In genomic region chr9:56830162-56830561, GRCm38 (mm10) we compare ENCODE assay signal across 8 mouse cellular contexts. TPM values are rescaled to one million over a fixed set of nuclear protein-coding genes. Genes with fewer than 3 reads are reported as not detected.
DNase-seq lines count a peak whose midpoint lies in the region; ATAC-seq and TF ChIP-seq lines count a peak whose summit lies in the region.
"Had no signal": no experiment of that assay in that cellular context is flagged by ENCODE, and none has a peak within 500 bp of the region (broad histone marks: within the 10 kb centered on the region; RNA-seq: fewer than 3 reads in every experiment).

No protein-coding gene starts in this region.

- no peaks in the 10 kb centered on the region for H3K9me3 ChIP-seq in midbrain, embryonic 15.5 days
- H3K9me3 ChIP-seq: liver, embryonic 13.5 days had no signal

- ATAC-seq in midbrain, embryonic 15.5 days (replicated peaks), result peak; percentile 73

- peak; percentile 25 to 27 for DNase-seq in left cerebral cortex, adult 18-20 months (ENCODE audit: low spot score in 2 of 2)
- no peak for DNase-seq in left cerebral cortex, adult 2 months (ENCODE audit: extremely low spot score in 1 of 2, low spot score in 2 of 2)
- peak; percentile 70 for DNase-seq in ZHBTc4 (ENCODE audit: low read depth, low spot score)
- peak; percentile 66 for DNase-seq in gastrocnemius, postnatal 10 days
- no peak for DNase-seq in spleen, postnatal 14 days (ENCODE audit: low spot score in 2 of 2)
- no peak for DNase-seq in heart, adult 9 months (ENCODE audit: low spot score in 2 of 2)
- DNase-seq: liver, embryonic 13.5 days had no signal

- no peak for TF ChIP-seq CTCF in left cerebral cortex, adult 2 months (IDR thresholded peaks at IDR 0.05)

- H3K4me1 ChIP-seq in midbrain, embryonic 15.5 days, result peaks cover 41% of the 10 kb centered on the region
- H3K4me1 ChIP-seq: liver, embryonic 13.5 days had no signal

- H3K27ac ChIP-seq in left cerebral cortex, adult 2 months, result no peak overlapping the region
- H3K27ac ChIP-seq in midbrain, embryonic 15.5 days, result peak overlapping the region; percentile 50
- H3K27ac ChIP-seq: liver, embryonic 13.5 days had no signal

- H3K4me3 ChIP-seq in left cerebral cortex, adult 2 months, result no peak overlapping the region
- H3K4me3 ChIP-seq in midbrain, embryonic 15.5 days, result no peak overlapping the region
- H3K4me3 ChIP-seq: liver, embryonic 13.5 days had no signal

- 16% methylated on average over 4 of the region's 4 CpGs for WGBS in midbrain, embryonic 15.5 days

- intact Hi-C loops in left cerebral cortex, adult 2 months (cut with DNase I), result no loop called here

- H3K36me3 ChIP-seq in midbrain, embryonic 15.5 days (replicated peaks), result no peaks in the 10 kb centered on the region
- H3K36me3 ChIP-seq: liver, embryonic 13.5 days had no signal

- H3K9ac ChIP-seq in midbrain, embryonic 15.5 days, result no peak overlapping the region
- H3K9ac ChIP-seq: liver, embryonic 13.5 days had no signal

- H3K27me3 ChIP-seq in midbrain, embryonic 15.5 days (replicated peaks), result no peaks in the 10 kb centered on the region

- H3K4me2 ChIP-seq in midbrain, embryonic 15.5 days, result no peak overlapping the region
- H3K4me2 ChIP-seq: liver, embryonic 13.5 days had no signal

RNA-seq across cellular contexts. Expression of gene Lingo1, which starts 33.9 kb away (rescaled TPM):
- total RNA-seq in left cerebral cortex, adult 18-20 months (2021), result 100 to 1,000 TPM; 440 to 456 TPM
- 100 to 1,000 TPM; 481 to 504 TPM for total RNA-seq in left cerebral cortex, adult 2 months (2021)
- total RNA-seq in gastrocnemius, postnatal 10 days (2021), result 1 to 10 TPM; 2.0 to 2.6 TPM
- polyA plus RNA-seq in midbrain, embryonic 15.5 days (2015; fragmentation: Nextera tagmentation; extraction: Ambion mirVana), result 77.8 and 83.1 TPM in 2 replicates

RNA-seq across cellular contexts. Expression of gene Odf3l1, which starts 34.3 kb away (rescaled TPM):
- not detected for total RNA-seq in left cerebral cortex, adult 18-20 months (2021)
- not detected for total RNA-seq in left cerebral cortex, adult 2 months (2021)
- under 1 TPM; 0.72 to 0.82 TPM for total RNA-seq in gastrocnemius, postnatal 10 days (2021)
- not detected in 2 replicates for polyA plus RNA-seq in midbrain, embryonic 15.5 days (2015; fragmentation: Nextera tagmentation; extraction: Ambion mirVana)
- polyA plus RNA-seq: liver, embryonic 13.5 days had no signal

RNA-seq across cellular contexts. Expression of gene Cspg4, which starts 34.7 kb away (rescaled TPM):
- total RNA-seq in left cerebral cortex, adult 18-20 months (2021), result 10 to 100 TPM; 11.1 to 12.9 TPM
- total RNA-seq in left cerebral cortex, adult 2 months (2021), result 10 to 100 TPM; 15.2 to 15.9 TPM
- total RNA-seq in gastrocnemius, postnatal 10 days (2021), result 10 to 100 TPM; 22.0 to 31.7 TPM
- polyA plus RNA-seq in midbrain, embryonic 15.5 days (2015; fragmentation: Nextera tagmentation; extraction: Ambion mirVana), result 7.6 and 8.2 TPM in 2 replicates

Comparison
In these comparisons a context has a peak if more than half of its experiments do, and no peak if none do; other contexts are left out.
1. DNase-seq: peak in left cerebral cortex, adult 18-20 months (2 of 2), ZHBTc4 (single experiment) and gastrocnemius, postnatal 10 days (single experiment); none in left cerebral cortex, adult 2 months (0 of 2), spleen, postnatal 14 days (0 of 2) and heart, adult 9 months (0 of 2).
2. RNA of gene Lingo1, which starts 33.9 kb away (total RNA-seq): 481 to 504 TPM in left cerebral cortex, adult 2 months and 440 to 456 TPM in left cerebral cortex, adult 18-20 months; 2.0 to 2.6 TPM in gastrocnemius, postnatal 10 days; every median in the first group is over 100 times any median in the second.